Mouse (Mus musculus) bone marrow, adult 2 months (tissue): Measurements from ENCODE around the gene Slc25a25. TPM values are rescaled to one million over a fixed set of nuclear protein-coding genes. Genes with fewer than 3 reads are reported as not detected.

Source experiments
- H3K27ac ChIP-seq: fragments of 200-500 bp; 2 replicates; pipeline ENCODE4 v1.5.1; 2012; ENCODE audit warnings: low read depth, mild to moderate bottlenecking, control low read depth, inconsistent platforms, low read length; ENCODE audit not compliant: control insufficient read depth, poor library complexity, insufficient read depth
- H3K4me1 ChIP-seq: fragments of 200-500 bp; 2 replicates; pipeline ENCODE4 v1.6.1; 2011; ENCODE audit warnings: low read length; ENCODE audit not compliant: control insufficient read depth, insufficient read depth
- H3K4me3 ChIP-seq: fragments of 200-500 bp; replicated peaks from 2 replicates; pipeline ENCODE3; 2011; ENCODE audit warnings: mild to moderate bottlenecking, low read depth, low read length, control low read depth; ENCODE audit not compliant: control insufficient read depth
- CTCF ChIP-seq: fragments of 200-500 bp; IDR thresholded peaks from 2 replicates; pipeline ENCODE4 v1.5.1; 2011; ENCODE audit warnings: low read length, control low read depth; ENCODE audit not compliant: control insufficient read depth, insufficient read depth
- POLR2A ChIP-seq: fragments of 200-500 bp; IDR thresholded peaks from 2 replicates; pipeline ENCODE4 v1.6.1; 2011; ENCODE audit warnings: low read depth, mild to moderate bottlenecking, control low read depth, low read length, borderline replicate concordance; ENCODE audit not compliant: control insufficient read depth
- WGBS: fragments of 180-500 bp; shearing (Covaris S2); methylation state at CpG from one replicate; pipeline ENCODE4 v1.1.7; 2018; 5-methylcytosine and 5-hydroxymethylcytosine counted together
- polyA plus RNA-seq: library from polyadenylated mRNA; stranded (reverse); fragments of >200 nt; gene quantifications from 2 replicates; pipeline ENCODE4 v1.2.4, GENCODE M21; 2011; ENCODE audit warnings: low replicate concordance; ENCODE audit not compliant: missing spikeins, insufficient read depth, insufficient read length

Gene Slc25a25
- polyA plus RNA-seq, 1 experiment = 10.6 TPM

DNA sequence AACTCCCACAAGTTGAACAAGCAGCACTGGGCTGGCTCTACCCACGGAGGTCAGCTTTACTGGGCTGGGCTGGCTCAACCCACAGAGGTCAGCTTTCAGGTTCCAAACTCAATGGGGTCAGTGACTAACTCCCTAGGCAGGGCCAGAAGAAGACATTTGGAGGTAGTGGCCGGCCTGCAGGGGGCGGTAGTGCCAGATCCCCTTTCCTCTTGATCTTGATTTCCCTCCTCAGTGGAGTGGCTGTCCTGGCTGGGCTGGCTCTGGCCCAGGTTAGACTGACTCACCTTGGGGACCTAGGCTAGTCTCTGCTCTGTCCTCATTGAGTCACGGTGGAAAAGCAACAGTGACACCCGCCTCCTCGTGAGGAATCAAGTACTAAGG is 20.4 kb upstream of the Slc25a25 start:
- peak; percentile 45; the same call in 1 of the 2 replicates for TF ChIP-seq CTCF
- no peak for TF ChIP-seq POLR2A
- no peak overlapping the region for H3K27ac ChIP-seq
- no peaks in the 10 kb centered on the region; the same call in 1 of the 2 replicates for H3K4me1 ChIP-seq
- WGBS = 81% methylated on average over 6 of the region's 6 CpGs
- no peak overlapping the region for H3K4me3 ChIP-seq

- TF ChIP-seq CTCF = no peak
- no peak for TF ChIP-seq POLR2A
- H3K4me1 ChIP-seq = no peaks in the 10 kb centered on the region; the same call in 1 of the 2 replicates
- no peak overlapping the region for H3K4me3 ChIP-seq
- no peak overlapping the region for H3K27ac ChIP-seq
- WGBS = 76% methylated on average over 6 of the region's 6 CpGs
Observed at GRCm38 (mm10) chr2:32471001-32471680, 19.9 kb upstream of the Slc25a25 start.

DNA sequence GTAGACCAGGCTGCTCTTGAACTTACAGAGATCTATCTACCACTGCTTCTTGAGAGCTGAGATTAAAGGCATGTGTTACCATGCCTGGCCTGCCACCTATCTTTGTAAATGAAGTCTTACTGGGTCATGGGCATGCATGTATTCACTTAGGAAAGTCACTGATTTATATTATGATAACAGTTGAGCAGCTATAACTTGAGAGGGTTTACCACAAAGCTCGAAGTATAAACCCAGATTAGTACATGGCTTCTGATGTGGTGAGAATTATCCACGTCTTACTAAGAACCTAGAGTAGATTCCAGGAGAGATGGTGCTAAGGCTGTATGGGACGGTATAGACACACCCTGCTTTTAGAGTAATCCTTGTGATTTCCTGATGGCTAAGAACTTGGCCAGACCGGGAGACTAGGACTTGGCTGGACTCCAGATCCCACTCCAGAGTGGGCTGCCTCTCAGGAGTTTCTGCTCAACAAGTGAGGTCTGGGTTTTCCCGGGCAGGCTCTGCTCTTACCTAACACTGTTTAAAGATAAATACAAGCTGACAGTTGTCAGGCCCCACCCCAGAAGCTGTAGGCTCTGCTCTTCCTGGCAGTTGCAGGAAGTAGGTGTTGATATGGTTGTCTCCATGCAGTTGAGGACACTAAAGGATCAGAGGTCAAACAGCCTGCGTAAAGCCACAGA is 13.1 kb upstream of the Slc25a25 start:
- Histone ChIP-seq H3K4me1 (no peaks in the 10 kb centered on the region), H3K27ac (no peak overlapping the region), H3K4me3 (no peak overlapping the region)
- 54% methylated on average over 6 of the region's 6 CpGs for WGBS
- TF ChIP-seq POLR2A (no peak), CTCF (no peak)

DNA sequence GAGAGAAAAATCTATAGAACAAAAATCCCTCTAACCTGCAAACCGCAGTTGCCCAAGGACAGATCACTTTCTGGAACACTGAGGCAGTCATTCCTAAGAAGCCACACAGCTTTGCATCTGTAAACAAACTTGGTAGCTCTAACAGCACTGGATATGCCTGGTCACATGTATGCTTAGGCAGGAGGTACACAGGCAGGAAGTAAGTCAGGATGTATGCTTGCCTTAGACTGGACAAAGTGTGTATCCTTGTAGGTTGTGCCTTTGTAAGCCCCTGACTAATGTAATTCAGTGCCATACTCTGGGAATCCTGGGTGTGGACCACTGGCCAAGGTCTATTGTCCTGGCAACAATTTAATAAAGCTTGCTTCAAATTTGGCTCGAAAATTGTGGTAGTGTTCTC is 12.5 kb upstream of the Slc25a25 start:
- 74% methylated on average over 2 of the region's 2 CpGs for WGBS
- TF ChIP-seq CTCF (no peak), POLR2A (no peak)
- Histone ChIP-seq H3K4me3 (no peak overlapping the region), H3K27ac (no peak overlapping the region), H3K4me1 (no peaks in the 10 kb centered on the region)

DNA sequence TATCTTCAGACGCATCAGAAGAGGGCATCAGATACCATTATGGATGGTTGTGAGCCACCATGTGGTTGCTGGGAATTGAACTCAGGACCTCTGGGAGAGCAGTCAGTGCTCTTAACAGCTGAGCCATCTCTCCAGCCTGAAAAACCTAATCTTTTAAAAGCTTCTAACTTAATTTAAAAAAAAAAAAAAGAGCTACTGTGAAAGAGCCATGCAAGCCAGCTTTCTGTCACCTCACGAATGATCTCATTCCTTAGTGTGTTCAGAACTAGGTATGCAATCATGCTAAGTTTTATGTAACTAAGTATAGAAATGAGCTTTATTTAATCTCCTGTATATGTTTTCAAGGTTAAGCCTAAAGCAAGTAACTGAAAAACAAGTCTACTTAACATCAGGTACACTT is 8.4 kb upstream of the Slc25a25 start:
- Histone ChIP-seq H3K4me1 (no peaks in the 10 kb centered on the region), H3K27ac (no peak overlapping the region), H3K4me3 (no peak overlapping the region)
- 93% methylated on average over 2 of the region's 2 CpGs for WGBS
- TF ChIP-seq CTCF = no peak
- no peak for TF ChIP-seq POLR2A

- Histone ChIP-seq H3K4me1 (no peaks in the 10 kb centered on the region), H3K4me3 (no peak overlapping the region), H3K27ac (no peak overlapping the region)
- TF ChIP-seq CTCF (no peak), POLR2A (no peak)
- 81% methylated on average over 2 of the region's 2 CpGs for WGBS
Observed at GRCm38 (mm10) chr2:32458300-32458699, 7.1 kb upstream of the Slc25a25 start.

- Histone ChIP-seq H3K4me3 (no peak overlapping the region), H3K4me1 (peaks cover 4% of the 10 kb centered on the region), H3K27ac (no peak overlapping the region)
- 91% methylated on average over 8 of the region's 8 CpGs for WGBS
- TF ChIP-seq POLR2A = no peak
- TF ChIP-seq CTCF = no peak
Observed at GRCm38 (mm10) chr2:32455101-32455500, 3.9 kb upstream of the Slc25a25 start.

DNA sequence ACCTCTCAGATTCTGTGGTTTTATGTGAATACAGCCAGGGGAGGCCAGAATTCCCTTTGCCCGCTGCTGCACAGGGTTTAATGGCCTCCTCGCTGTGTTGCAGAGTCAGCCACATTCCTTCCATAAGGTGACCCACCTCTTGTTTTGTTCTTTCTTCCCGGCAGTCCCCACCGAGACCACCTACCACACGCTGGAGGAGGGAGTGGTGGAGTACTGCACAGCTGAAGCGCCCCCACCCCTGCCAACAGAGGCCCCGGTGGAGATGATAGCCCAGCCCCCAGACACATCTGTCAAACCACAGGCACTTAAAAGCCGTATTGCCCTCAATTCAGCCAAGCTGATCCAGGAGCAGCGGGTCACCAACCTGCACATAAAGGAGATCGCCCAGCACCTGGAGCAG is 3.4 kb upstream of the Slc25a25 start:
- 93% methylated on average over 10 of the region's 10 CpGs for WGBS
- TF ChIP-seq CTCF = no peak
- no peak for TF ChIP-seq POLR2A
- Histone ChIP-seq H3K4me1 (peaks cover 4% of the 10 kb centered on the region), H3K4me3 (no peak overlapping the region), H3K27ac (no peak overlapping the region)
